Mouse (Mus musculus) stomach, embryonic 16.5 days (tissue): ENCODE measurements at regions not wholly inside any gene's neighbourhood (a gene's known extent, or its start where the extent isn't known, plus 50 kb on each side); places are given as distances from the start of the nearest gene placed in this dataset.

Source experiments
- ATAC-seq: fragments of 200-750 bp; cut with Nextera tagmentation; 2 replicates; pipeline ENCODE4 v1.8.0; 2017; ENCODE audit warnings: moderate number of reproducible peaks, moderate TSS enrichment; ENCODE audit not compliant: insufficient read depth, low FRiP score
- H3K27ac ChIP-seq: fragments of 300-500 bp; sonication (generic); 2 replicates; pipeline ENCODE4 v1.5.1; 2014; ENCODE audit warnings: low read length
- H3K27me3 ChIP-seq: fragments of 300-500 bp; sonication (generic); 2 replicates; pipeline ENCODE4 v1.6.1; 2014; ENCODE audit warnings: low read length, control low read depth, mixed read lengths; ENCODE audit not compliant: control insufficient read depth, insufficient read depth
- H3K36me3 ChIP-seq: fragments of 300-500 bp; sonication (generic); 2 replicates; pipeline ENCODE4 v1.6.1; 2014; ENCODE audit warnings: low read length; ENCODE audit not compliant: control insufficient read depth, insufficient read depth
- H3K4me1 ChIP-seq: fragments of 300-500 bp; sonication (generic); 2 replicates; pipeline ENCODE4 v1.6.1; 2014; ENCODE audit warnings: low read length, control low read depth, mixed read lengths; ENCODE audit not compliant: control insufficient read depth, insufficient read depth
- H3K4me2 ChIP-seq: fragments of 300-500 bp; sonication (generic); 2 replicates; pipeline ENCODE4 v1.6.1; 2014; ENCODE audit warnings: low read depth, low read length, mixed read lengths
- H3K4me3 ChIP-seq: fragments of 300-500 bp; sonication (generic); replicated peaks from 2 replicates; pipeline ENCODE4 v1.5.1; 2014; ENCODE audit warnings: mild to moderate bottlenecking, low read length
- H3K9ac ChIP-seq: fragments of 300-500 bp; sonication (generic); 2 replicates; pipeline ENCODE4 v1.6.1; 2014; ENCODE audit warnings: low read length
- H3K9me3 ChIP-seq: fragments of 300-500 bp; sonication (generic); replicated peaks from 2 replicates; pipeline ENCODE4 v1.6.1; 2016; ENCODE audit warnings: low read length, control low read depth; ENCODE audit not compliant: control insufficient read depth
- WGBS: fragments of 180-500 bp; shearing (Covaris S2); extraction: QIAGEN DNeasy Blood & Tissue Kit; methylation state at CpG from one replicate; pipeline ENCODE4 v1.1.7; 2014; 5-methylcytosine and 5-hydroxymethylcytosine counted together

- no peak for ATAC-seq
- no peaks in the 10 kb centered on the region for H3K27me3 ChIP-seq
- H3K4me1 ChIP-seq = peaks cover 15% of the 10 kb centered on the region
- H3K36me3 ChIP-seq = no peaks in the 10 kb centered on the region
- no peak overlapping the region for H3K27ac ChIP-seq
- no peak overlapping the region for H3K4me3 ChIP-seq
- H3K4me2 ChIP-seq = no peak overlapping the region
- WGBS = 62% methylated on average over 7 of the region's 7 CpGs
- no peak overlapping the region for H3K9ac ChIP-seq
- H3K9me3 ChIP-seq = no peaks in the 10 kb centered on the region
These were observed 269.6 kb downstream of the Cd83 start for GRCm38 (mm10) chr13:44054157-44054556.

- no peaks in the 10 kb centered on the region for H3K9me3 ChIP-seq
- peak overlapping the region; percentile 29 for H3K9ac ChIP-seq
- H3K4me3 ChIP-seq = peak overlapping the region; percentile 14
- H3K4me1 ChIP-seq = peaks cover 15% of the 10 kb centered on the region
- no peaks in the 10 kb centered on the region for H3K36me3 ChIP-seq
- 31% methylated on average over 20 of the region's 20 CpGs for WGBS
- H3K27me3 ChIP-seq = no peaks in the 10 kb centered on the region
- ATAC-seq = peak; percentile 80
- H3K27ac ChIP-seq = peak overlapping the region; percentile 81
- H3K4me2 ChIP-seq = peak overlapping the region; percentile 46
These were observed 271.3 kb downstream of the Cd83 start for GRCm38 (mm10) chr13:44055573-44056491.

- WGBS = 50% methylated on average over 9 of the region's 9 CpGs
- H3K27ac ChIP-seq = peak overlapping the region; percentile 81
- no peaks in the 10 kb centered on the region for H3K27me3 ChIP-seq
- no peaks in the 10 kb centered on the region for H3K36me3 ChIP-seq
- no peak overlapping the region for H3K4me3 ChIP-seq
- ATAC-seq = no peak
- peaks cover 15% of the 10 kb centered on the region for H3K4me1 ChIP-seq
- H3K9me3 ChIP-seq = no peaks in the 10 kb centered on the region
- peak overlapping the region; percentile 29; the same call in 1 of the 2 replicates for H3K9ac ChIP-seq
- H3K4me2 ChIP-seq = peak overlapping the region; percentile 46; the same call in 1 of the 2 replicates
These were observed 272.1 kb downstream of the Cd83 start for GRCm38 (mm10) chr13:44056716-44057115.

GRCm38 (mm10) chr13:44057542-44057941 is 273.0 kb downstream of the Cd83 start:
- H3K36me3 ChIP-seq = no peaks in the 10 kb centered on the region
- WGBS = 86% methylated on average over 5 of the region's 5 CpGs
- H3K4me1 ChIP-seq = peaks cover 24% of the 10 kb centered on the region
- H3K4me3 ChIP-seq = no peak overlapping the region
- no peaks in the 10 kb centered on the region for H3K9me3 ChIP-seq
- H3K4me2 ChIP-seq = no peak overlapping the region
- no peak overlapping the region for H3K9ac ChIP-seq
- no peaks in the 10 kb centered on the region for H3K27me3 ChIP-seq
- H3K27ac ChIP-seq = no peak overlapping the region
- no peak for ATAC-seq

GRCm38 (mm10) chr13:44058277-44058676 is 273.7 kb downstream of the Cd83 start:
- Histone ChIP-seq H3K27ac (no peak overlapping the region), H3K4me1 (peaks cover 24% of the 10 kb centered on the region), H3K9me3 (no peaks in the 10 kb centered on the region), H3K4me3 (no peak overlapping the region), H3K9ac (no peak overlapping the region), H3K36me3 (no peaks in the 10 kb centered on the region), H3K27me3 (no peaks in the 10 kb centered on the region), H3K4me2 (no peak overlapping the region)
- WGBS = 96% methylated on average over 2 of the region's 2 CpGs
- no peak for ATAC-seq

GRCm38 (mm10) chr13:44059436-44059835 is 274.9 kb downstream of the Cd83 start:
- no peak overlapping the region for H3K9ac ChIP-seq
- peaks cover 24% of the 10 kb centered on the region for H3K4me1 ChIP-seq
- H3K27ac ChIP-seq = no peak overlapping the region
- no peak overlapping the region for H3K4me2 ChIP-seq
- ATAC-seq = no peak
- no peaks in the 10 kb centered on the region for H3K27me3 ChIP-seq
- H3K9me3 ChIP-seq = no peaks in the 10 kb centered on the region
- no peaks in the 10 kb centered on the region for H3K36me3 ChIP-seq
- no peak overlapping the region for H3K4me3 ChIP-seq
- WGBS = 38% methylated on average over 8 of the region's 8 CpGs

- 78% methylated on average over 4 of the region's 4 CpGs for WGBS
- Histone ChIP-seq H3K36me3 (no peaks in the 10 kb centered on the region), H3K27me3 (no peaks in the 10 kb centered on the region), H3K9ac (no peak overlapping the region), H3K4me3 (no peak overlapping the region), H3K4me1 (peaks cover 23% of the 10 kb centered on the region), H3K4me2 (no peak overlapping the region), H3K27ac (no peak overlapping the region), H3K9me3 (no peaks in the 10 kb centered on the region)
- no peak for ATAC-seq
These were observed 276.7 kb downstream of the Cd83 start for GRCm38 (mm10) chr13:44061286-44061685.

- no peak overlapping the region for H3K9ac ChIP-seq
- ATAC-seq = no peak
- H3K27ac ChIP-seq = no peak overlapping the region
- no peak overlapping the region for H3K4me2 ChIP-seq
- no peaks in the 10 kb centered on the region for H3K36me3 ChIP-seq
- H3K4me1 ChIP-seq = peaks cover 19% of the 10 kb centered on the region
- H3K4me3 ChIP-seq = no peak overlapping the region
- no peaks in the 10 kb centered on the region for H3K9me3 ChIP-seq
- WGBS = 38% methylated on average over 7 of the region's 7 CpGs
- H3K27me3 ChIP-seq = no peaks in the 10 kb centered on the region
These were observed 277.2 kb downstream of the Cd83 start for GRCm38 (mm10) chr13:44061721-44062300.

- Histone ChIP-seq H3K9ac (no peak overlapping the region), H3K4me2 (no peak overlapping the region), H3K27me3 (no peaks in the 10 kb centered on the region), H3K4me1 (peaks cover 19% of the 10 kb centered on the region), H3K4me3 (no peak overlapping the region), H3K9me3 (no peaks in the 10 kb centered on the region), H3K36me3 (no peaks in the 10 kb centered on the region), H3K27ac (no peak overlapping the region)
- no peak for ATAC-seq
- WGBS = 62% methylated on average over 8 of the region's 8 CpGs
These were observed 278.7 kb downstream of the Cd83 start for GRCm38 (mm10) chr13:44063317-44063716.
